Mouse (Mus musculus): ENCODE data around the gene Cr1l. TPM values are rescaled to one million over a fixed set of nuclear protein-coding genes. Genes with fewer than 3 reads are reported as not detected.

Cr1l gene
- polyA plus RNA-seq, 1 experiment: 73.9 TPM

DNA sequence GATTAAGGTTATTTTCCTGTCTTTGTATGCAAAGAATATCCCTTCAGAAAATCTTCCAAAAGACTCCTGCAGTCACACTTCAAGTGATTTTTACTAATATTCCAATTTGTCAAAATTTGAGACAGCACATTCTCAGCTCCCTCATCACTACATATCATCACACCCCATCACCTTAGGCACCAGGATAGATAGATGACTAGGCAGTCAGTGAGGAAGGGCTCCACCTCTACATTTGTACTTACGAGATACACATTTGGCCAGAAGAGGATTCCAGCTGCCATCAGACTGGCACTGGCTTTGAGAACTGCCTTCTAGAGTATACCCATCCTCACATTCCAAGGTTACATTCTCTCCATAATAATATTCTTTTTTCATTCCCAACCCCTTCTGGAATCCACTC lies 17.0 kb downstream of the Cr1l start:
- H3K27ac ChIP-seq (ENCODE audit: control insufficient read depth, insufficient read depth, low read depth, low read length, poor library complexity): no peak overlapping the region

GRCm38 (mm10) chr1:195113621-195114020 lies 17.8 kb downstream of the Cr1l start:
- TF ChIP-seq POLR2A (IDR thresholded peaks at IDR 0.05; ENCODE audit: borderline replicate concordance, control insufficient read depth, low read depth, low read length) (no peak), CTCF (IDR thresholded peaks at IDR 0.05; ENCODE audit: control insufficient read depth, insufficient read depth, low read length) (no peak)
- H3K4me1 ChIP-seq (ENCODE audit: control insufficient read depth, insufficient read depth, low read length): no peaks in the 10 kb centered on the region; the same call in 1 of the 2 replicates
- 74% methylated on average over 4 of the region's 4 CpGs for WGBS
- no peak overlapping the region for H3K27ac ChIP-seq (ENCODE audit: control insufficient read depth, insufficient read depth, low read depth, low read length, poor library complexity)
- no peak overlapping the region for H3K4me3 ChIP-seq (replicated peaks; ENCODE audit: control insufficient read depth, low read depth, low read length)

More for the DNA sequence above, 17.0 kb downstream of the Cr1l start:
- no peak for TF ChIP-seq CTCF (IDR thresholded peaks at IDR 0.05; ENCODE audit: control insufficient read depth, insufficient read depth, low read length)
- no peak for TF ChIP-seq POLR2A (IDR thresholded peaks at IDR 0.05; ENCODE audit: borderline replicate concordance, control insufficient read depth, low read depth, low read length)
- Histone ChIP-seq H3K4me1 (ENCODE audit: control insufficient read depth, insufficient read depth, low read length) (no peaks in the 10 kb centered on the region; the same call in 1 of the 2 replicates), H3K4me3 (replicated peaks; ENCODE audit: control insufficient read depth, low read depth, low read length) (no peak overlapping the region)
- WGBS: 68% methylated on average over 1 of the region's 1 CpGs

DNA sequence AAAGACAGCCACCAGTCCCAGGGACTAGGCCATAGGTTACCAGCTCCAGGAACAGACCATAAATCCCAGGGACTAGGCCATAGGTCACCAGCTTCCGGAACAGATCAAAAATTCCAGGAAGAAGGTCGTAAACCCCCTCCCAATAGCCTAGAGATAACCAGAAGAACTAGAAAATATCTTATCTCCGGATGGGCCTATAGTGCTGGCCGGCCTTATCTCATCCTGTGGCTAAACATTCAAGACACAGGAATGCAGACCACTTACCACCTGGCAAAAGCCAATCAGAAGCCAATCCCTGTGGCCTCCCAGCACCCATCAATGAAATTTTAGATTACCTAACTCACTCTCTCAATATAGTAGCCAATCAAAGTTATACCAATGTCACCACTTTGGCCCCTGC lies 30.7 kb downstream of the Cr1l start:
- TF ChIP-seq POLR2A (IDR thresholded peaks at IDR 0.05; ENCODE audit: borderline replicate concordance, control insufficient read depth, low read depth, low read length): no peak
- no peak for TF ChIP-seq CTCF (IDR thresholded peaks at IDR 0.05; ENCODE audit: control insufficient read depth, insufficient read depth, low read length)
- no peak overlapping the region for H3K4me3 ChIP-seq (replicated peaks; ENCODE audit: control insufficient read depth, low read depth, low read length)
- 64% methylated on average over 4 of the region's 4 CpGs for WGBS
- H3K27ac ChIP-seq (ENCODE audit: control insufficient read depth, insufficient read depth, low read depth, low read length, poor library complexity): no peak overlapping the region
- H3K4me1 ChIP-seq (ENCODE audit: control insufficient read depth, insufficient read depth, low read length): no peaks in the 10 kb centered on the region

DNA sequence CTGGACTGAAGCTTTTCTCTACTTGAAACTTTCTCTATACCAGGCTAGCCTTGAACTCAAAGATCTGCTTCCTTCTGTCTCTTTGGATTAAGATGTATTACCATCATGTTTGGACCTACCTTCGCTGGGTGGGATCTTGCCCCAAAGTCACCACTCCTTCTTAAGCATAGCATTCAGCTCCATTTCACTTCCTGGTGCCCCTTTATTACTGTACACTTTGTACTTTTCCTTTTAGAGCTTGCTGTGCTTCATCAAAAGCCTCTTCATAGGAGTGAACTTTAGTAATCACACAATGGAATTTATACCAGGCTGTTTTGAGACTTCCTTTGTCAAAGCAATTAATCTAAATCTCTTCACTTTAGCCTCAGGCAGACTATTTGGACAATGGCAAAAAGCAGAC lies 33.4 kb downstream of the Cr1l start:
- Histone ChIP-seq H3K4me1 (ENCODE audit: control insufficient read depth, insufficient read depth, low read length) (no peaks in the 10 kb centered on the region; the same call in 1 of the 2 replicates), H3K27ac (ENCODE audit: control insufficient read depth, insufficient read depth, low read depth, low read length, poor library complexity) (no peak overlapping the region), H3K4me3 (replicated peaks; ENCODE audit: control insufficient read depth, low read depth, low read length) (no peak overlapping the region)
- WGBS: 90% methylated on average over 1 of the region's 1 CpGs
- TF ChIP-seq CTCF (IDR thresholded peaks at IDR 0.05; ENCODE audit: control insufficient read depth, insufficient read depth, low read length) (no peak), POLR2A (IDR thresholded peaks at IDR 0.05; ENCODE audit: borderline replicate concordance, control insufficient read depth, low read depth, low read length) (no peak)

GRCm38 (mm10) chr1:195092220-195092720 lies 39.1 kb downstream of the Cr1l start, which contains the start of gene Cd46:
Gene Cd46, minus strand, starts transcription at chr1:195092249.
- 2% methylated on average over 14 of the region's 14 CpGs for WGBS
- Histone ChIP-seq H3K27ac (ENCODE audit: control insufficient read depth, insufficient read depth, low read depth, low read length, poor library complexity) (peak within 1 kb of the TSS; percentile 71), H3K4me1 (ENCODE audit: control insufficient read depth, insufficient read depth, low read length) (no peaks in the 10 kb centered on the region; the same call in 1 of the 2 replicates), H3K4me3 (replicated peaks; ENCODE audit: control insufficient read depth, low read depth, low read length) (peak within 1 kb of the TSS; percentile 70)
- TF ChIP-seq POLR2A (IDR thresholded peaks at IDR 0.05; ENCODE audit: borderline replicate concordance, control insufficient read depth, low read depth, low read length) (peak; percentile 62; the same call in 1 of the 2 replicates), CTCF (IDR thresholded peaks at IDR 0.05; ENCODE audit: control insufficient read depth, insufficient read depth, low read length) (no peak)

GRCm38 (mm10) chr1:195091699-195092219 lies 39.6 kb downstream of the Cr1l start:
- no peaks in the 10 kb centered on the region; the same call in 1 of the 2 replicates for H3K4me1 ChIP-seq (ENCODE audit: control insufficient read depth, insufficient read depth, low read length)
- H3K27ac ChIP-seq (ENCODE audit: control insufficient read depth, insufficient read depth, low read depth, low read length, poor library complexity): peak overlapping the region; percentile 71
- WGBS: 13% methylated on average over 11 of the region's 11 CpGs
- TF ChIP-seq POLR2A (IDR thresholded peaks at IDR 0.05; ENCODE audit: borderline replicate concordance, control insufficient read depth, low read depth, low read length): no peak
- H3K4me3 ChIP-seq (replicated peaks; ENCODE audit: control insufficient read depth, low read depth, low read length): peak overlapping the region; percentile 70

DNA sequence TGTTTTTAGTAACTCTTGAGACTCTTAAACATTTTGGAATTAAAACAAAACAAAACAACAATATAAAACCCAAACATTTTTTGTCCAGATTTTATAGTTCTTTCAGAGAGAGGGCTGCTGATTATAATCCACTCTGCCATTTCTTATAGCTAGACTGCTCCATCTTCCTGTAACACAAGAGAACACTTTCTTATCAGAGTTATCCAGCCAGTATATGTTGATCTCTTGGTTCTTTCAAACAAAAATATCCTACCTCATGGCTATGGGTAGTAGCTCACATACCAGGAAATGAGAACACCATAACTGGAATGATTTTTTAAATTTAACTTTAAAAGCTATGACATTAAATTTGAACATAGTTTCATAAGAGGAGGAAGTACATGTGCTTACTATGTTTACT lies 49.2 kb downstream of the Cr1l start:
- Histone ChIP-seq H3K4me3 (replicated peaks; ENCODE audit: control insufficient read depth, low read depth, low read length) (no peak overlapping the region), H3K27ac (ENCODE audit: control insufficient read depth, insufficient read depth, low read depth, low read length, poor library complexity) (no peak overlapping the region), H3K4me1 (ENCODE audit: control insufficient read depth, insufficient read depth, low read length) (no peaks in the 10 kb centered on the region)
- no peak for TF ChIP-seq CTCF (IDR thresholded peaks at IDR 0.05; ENCODE audit: control insufficient read depth, insufficient read depth, low read length)
- no peak for TF ChIP-seq POLR2A (IDR thresholded peaks at IDR 0.05; ENCODE audit: borderline replicate concordance, control insufficient read depth, low read depth, low read length)

Other genes with a start within 250 kb of the Cr1l start
- gene Cd34, start 192.8 kb downstream of the Cr1l start, polyA plus RNA-seq (2011; ENCODE audit: insufficient read depth, insufficient read length, low replicate concordance, missing spikeins): 5.0 and 8.8 TPM in 2 replicates
- 1.7 and 2.9 TPM in 2 replicates for gene Cd46, start 39.3 kb downstream of the Cr1l start, polyA plus RNA-seq (2011; ENCODE audit: insufficient read depth, insufficient read length, low replicate concordance, missing spikeins)
- gene Cr2, start 45.1 kb upstream of the Cr1l start, polyA plus RNA-seq (2011; ENCODE audit: insufficient read depth, insufficient read length, low replicate concordance, missing spikeins): 7.8 and 33.1 TPM in 2 replicates